Mouse (Mus musculus) heart, postnatal 36 days (tissue): ENCODE measurements around the gene Pomgnt1. TPM values are rescaled to one million over a fixed set of nuclear protein-coding genes. Genes with fewer than 3 reads are reported as not detected.

Experiments used
- DNase-seq, 2 experiments: peaks; one replicate each; pipeline ENCODE4 v3.0.0; 2021 to 2022
- intact Hi-C: fragments of 180-260 bp; cut with DNase I; formaldehyde crosslinking; loops from one replicate; pipeline ENCODE4 v1.15.1; 2025
- total RNA-seq, 2 experiments: library from RNA; stranded (reverse); gene quantifications; 2 replicates each; pipeline ENCODE4 v1.2.3; 2021

The Pomgnt1 gene
- total RNA-seq, 2 experiments from 2014 or later = 63.5 to 66.3 TPM

DNA sequence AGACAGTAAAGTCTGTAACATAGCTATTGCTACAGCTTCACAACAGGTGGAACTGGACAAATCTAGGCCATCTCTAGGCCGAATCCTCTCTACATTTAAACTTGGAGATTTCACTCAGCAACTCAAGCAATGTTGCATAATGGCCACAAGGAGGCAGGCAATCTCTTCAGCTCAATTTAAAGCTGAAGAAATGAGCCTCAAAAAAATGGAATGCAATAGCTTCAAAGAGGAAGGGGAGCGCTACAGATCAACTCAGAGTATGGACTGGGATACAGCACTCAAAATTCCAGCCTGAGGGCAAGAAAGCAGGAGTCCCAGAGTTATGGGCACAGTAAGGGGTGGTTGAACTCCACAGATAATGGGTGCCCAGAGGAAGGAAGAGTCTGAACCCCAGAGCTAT is 11.3 kb downstream of the Pomgnt1 start:
- DNase-seq = no peak
- intact Hi-C loops = no loop called here

DNA sequence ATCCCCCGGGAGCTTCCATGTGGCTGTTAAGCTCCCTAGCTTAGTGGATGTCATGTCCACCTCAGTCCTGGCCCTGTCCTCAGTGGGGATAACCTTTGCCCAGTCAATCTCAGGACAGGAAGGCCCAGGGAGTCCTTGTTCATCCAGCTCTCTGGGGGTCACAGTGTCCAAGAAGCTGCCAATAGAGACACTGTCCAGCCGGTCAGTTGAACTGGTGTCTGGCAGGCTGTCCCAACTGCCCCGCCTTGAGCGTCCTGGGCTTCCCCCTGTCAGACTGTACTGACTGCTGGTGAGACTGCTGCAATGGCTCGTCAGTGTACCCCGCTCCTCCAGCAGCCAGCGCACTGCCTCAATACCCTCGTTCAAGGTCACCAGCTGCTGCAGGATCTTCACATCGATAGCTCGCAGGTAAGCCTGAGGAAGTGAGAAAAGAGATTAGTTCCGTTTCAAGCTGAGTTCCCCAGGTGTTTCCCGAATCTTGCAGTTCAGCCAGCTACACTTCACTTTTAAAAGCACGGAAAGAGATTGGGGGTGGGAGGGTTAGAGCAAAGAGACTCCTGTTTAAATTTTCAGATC is 13.9 kb downstream of the Pomgnt1 start:
- intact Hi-C loops = no loop called here
- DNase-seq = no peak

DNA sequence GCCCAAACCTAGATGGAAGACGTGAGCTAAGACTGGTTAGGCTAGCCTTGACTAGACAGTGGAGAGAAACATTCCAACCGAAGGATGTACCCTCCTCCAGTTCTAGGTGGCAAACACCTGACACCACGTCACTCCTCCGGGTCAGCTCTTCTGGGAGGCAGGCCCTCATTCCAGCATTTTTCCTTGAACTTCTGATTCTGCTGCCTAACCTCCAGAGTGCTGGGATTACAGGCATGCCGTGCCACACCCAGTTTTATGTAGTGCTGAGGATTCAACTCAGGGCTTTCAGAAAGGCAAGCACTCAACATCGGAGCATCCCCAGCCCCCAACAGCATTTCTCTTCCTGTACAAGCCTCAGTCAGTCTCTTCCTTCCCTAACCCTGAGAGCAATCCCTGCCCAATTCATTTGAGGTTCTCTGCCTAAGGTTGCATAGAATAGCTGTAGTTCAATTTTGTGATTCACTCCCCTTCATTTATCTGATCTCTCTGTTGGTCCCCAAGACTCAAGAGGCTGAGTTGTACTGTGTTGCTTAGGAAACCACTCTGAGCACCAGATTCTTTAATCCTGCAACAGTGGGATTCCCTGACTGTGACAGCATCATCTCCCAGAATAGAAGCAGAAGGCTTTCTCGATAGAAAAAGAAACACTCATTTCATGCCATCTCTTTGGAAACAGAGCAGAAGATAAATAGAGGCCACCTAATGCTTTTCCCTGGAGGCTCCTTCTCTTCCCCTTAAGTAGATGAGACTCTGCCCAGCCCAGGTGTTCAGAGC is 17.3 kb downstream of the Pomgnt1 start:
- intact Hi-C loops = no loop called here
- no peak for DNase-seq

DNA sequence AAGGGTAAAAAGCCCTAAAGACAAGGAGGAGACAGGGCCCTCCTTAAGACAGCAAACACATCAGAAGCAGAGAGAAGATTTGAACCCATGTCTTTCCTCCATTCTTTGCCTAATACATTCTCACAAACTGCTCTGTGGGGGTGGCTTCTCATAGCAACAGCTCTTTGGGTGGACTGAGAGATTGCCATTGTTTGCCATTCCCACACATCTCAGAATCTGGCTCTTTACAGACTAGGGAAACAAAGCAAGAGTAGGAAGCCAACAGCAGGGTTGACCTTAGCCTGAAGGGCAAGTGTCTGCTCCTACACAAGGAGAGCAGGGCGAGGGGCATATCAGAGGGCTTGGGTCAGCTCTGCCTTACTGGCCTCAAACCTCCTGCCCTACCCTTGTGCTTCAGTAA is 18.1 kb downstream of the Pomgnt1 start:
- DNase-seq = no peak
- intact Hi-C loops = no loop called here

DNA sequence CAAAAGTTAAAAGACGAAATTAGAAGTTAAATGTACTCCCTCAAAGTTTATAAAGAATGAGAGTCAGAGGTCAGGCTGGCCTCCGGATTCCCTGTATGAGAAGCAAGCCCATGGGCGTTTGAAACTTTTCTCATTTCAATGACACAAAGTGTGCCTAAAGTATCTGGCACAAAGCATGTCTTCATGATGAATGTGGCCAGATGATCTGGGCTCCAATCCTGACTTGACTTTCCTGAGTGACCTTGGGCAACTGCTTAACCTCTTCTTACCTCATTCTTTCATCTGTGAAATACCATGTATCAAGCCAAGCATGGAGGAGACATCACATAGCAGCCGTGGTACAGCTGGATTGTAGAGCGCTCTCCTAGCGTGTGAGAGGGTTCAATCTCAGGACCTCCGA is 18.6 kb downstream of the Pomgnt1 start:
- no peak for DNase-seq
- intact Hi-C loops = no loop called here

DNA sequence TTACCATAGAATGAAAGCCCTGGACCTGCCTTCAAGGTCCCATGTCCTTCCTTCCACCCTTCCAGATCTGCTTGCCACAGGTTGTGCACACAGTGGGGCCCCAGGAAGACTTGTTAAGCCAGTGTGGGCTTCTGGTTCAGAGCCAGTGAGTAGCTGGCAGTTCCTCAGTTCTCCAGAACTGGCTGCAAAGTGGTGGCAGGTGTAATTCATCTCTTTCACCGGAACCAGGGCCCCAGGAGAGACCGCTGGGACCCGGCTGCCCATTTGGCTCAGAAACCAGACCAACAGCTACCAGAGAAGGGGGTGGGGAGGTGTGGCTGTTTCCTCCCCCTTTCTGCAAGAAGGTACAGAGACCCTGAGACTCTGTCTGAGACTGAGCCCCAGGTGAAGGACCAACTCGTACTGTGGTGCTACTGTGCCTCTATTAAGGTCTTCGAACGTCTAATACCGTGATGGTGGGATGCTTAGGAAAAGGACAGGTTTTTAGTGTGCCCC is 19.7 kb downstream of the Pomgnt1 start:
- intact Hi-C loops = no loop called here
- DNase-seq = no peak

DNA sequence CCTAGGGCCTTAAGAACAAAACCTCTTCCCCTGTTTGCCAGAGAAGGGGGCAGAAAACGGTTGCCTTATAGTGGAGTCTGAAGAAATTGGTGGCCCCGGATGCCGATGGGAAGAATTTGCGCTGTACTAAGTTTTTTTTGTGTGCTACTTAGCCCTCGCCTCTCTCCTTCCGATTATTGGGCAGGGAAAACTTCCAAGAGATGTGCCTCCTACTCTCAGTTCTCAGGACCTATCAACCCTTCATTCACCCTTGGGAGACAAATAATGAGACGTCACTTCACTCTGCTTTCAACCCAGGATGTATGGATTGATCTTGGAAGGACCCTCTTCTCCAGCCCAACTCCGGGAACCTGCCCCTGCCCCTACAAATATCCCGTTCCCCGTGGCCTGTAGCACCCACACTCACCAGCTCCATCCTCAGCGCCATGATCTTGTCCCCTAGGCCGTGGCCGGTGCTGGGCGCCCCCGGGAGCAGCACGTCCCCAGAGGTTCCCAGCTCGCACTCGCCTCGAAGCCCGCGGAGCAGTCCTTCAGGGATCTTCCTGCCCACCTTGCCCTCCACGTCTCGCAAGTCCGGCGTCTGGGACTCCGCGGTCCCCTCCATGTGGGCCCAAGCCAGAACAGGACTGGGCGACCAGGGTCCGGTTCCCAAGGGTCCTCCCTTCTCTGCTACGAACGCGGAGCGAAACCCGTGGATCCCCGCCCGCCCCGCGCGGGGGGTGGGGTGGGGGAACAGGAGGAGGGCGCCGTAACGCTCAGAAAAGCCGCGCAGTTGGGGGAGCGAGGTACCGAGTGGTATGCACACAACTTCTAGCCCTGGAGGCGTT is 20.5 kb downstream of the Pomgnt1 start:
- peak; percentile 75 to 79 for DNase-seq
- intact Hi-C loops = no loop called here

DNA sequence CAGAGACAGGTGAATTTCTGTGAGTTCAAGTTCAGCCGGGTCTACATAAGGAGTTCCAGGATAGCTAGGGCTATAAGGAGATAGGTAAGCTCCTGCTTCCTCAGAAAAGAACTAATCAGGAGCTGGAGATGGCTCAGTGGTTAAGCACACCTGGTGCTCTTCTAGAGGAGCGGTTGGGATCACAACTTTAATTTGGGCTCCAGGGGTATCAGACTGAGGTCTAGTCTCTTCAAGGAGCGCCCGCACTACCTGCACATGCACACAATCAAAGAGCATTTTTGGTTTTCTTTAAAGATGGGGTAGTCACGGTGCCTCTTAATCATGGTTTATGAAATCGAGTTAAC is 26.1 kb downstream of the Pomgnt1 start:
- intact Hi-C loops = loop anchor here (2.0 kb wide), 1 partner anchor 75 kb away; the partner anchor contains the start of genes Lrrc41 and Uqcrh
- no peak for DNase-seq

DNA sequence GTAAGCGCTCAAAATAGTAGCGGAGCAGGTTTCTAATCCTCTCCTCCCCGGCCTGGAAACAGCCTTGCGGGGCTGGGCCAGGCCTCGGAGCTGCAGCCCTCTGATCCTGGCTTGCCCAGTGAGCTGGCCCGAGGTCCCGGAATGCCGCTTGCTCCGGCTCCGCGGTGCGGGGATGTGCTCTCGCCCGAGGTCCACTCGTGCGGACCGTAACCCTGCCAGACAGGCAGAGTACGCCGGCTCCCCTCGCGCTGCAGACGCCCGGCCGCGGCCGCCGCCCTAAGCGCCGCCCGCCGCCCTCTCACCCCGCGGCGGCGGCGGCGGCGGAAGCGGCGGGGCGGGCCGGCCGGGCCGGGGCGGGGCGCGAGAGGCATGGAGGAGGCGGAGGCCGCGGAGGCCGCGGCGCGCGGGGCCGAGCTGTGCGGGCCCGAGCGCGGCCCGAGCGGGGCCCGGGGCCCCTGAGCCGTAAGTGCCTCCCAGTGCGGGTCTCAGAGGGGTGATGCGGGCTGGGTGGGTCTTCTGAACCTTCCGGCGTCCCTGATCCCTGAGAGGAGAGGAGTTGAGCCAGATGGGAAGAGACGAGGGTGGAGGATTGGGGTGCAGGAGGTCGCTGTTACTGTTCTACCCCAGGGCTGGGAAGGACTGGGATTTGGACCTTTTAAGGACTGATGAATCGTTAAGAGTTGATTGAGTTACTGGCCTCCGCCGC is 26.7 kb downstream of the Pomgnt1 start:
- intact Hi-C loops = no loop called here
- peak; percentile 75 to 80 for DNase-seq

DNA sequence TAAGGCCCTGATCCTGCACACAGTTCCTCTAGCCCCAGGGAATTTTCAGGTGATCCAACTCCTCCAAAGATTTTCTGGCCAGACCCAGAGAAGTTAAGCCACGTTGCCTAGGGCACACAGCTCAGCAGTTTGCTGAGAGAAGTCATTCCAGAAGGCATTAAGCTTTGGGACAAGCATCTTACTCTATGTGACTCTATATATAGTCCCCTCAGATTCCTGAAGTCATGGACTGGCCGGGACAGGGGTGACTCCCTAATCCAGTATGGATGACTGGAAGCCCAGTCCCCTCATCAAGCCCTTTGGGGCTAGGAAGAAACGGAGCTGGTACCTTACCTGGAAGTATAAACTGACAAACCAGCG is 27.2 kb downstream of the Pomgnt1 start:
- intact Hi-C loops = no loop called here
- DNase-seq = no peak

DNA sequence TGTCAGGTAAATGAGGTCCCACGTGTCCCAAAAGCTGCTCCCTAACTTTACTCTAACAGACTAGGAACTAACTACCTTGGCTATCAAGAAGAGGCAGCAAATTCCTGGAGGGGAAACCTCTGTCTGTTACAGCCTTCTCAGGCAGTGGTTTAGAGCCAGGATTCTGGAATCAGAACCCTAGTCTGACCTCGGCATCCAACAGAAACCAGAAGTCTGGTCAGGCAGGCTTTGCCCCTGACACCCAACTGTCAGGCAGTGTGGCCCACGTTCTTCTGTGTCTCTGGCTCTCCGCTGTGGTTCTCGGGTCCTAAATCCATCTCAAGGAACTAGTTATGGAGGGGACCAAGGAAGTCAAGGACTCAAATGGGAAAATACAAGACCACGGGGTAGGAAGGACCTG is 27.6 kb downstream of the Pomgnt1 start, which contains the start of gene Lurap1:
TSS of gene Lurap1 (minus strand) at position 101 of the 400 bp plus-strand sequence.
- intact Hi-C loops = no loop called here
- DNase-seq = no peak

DNA sequence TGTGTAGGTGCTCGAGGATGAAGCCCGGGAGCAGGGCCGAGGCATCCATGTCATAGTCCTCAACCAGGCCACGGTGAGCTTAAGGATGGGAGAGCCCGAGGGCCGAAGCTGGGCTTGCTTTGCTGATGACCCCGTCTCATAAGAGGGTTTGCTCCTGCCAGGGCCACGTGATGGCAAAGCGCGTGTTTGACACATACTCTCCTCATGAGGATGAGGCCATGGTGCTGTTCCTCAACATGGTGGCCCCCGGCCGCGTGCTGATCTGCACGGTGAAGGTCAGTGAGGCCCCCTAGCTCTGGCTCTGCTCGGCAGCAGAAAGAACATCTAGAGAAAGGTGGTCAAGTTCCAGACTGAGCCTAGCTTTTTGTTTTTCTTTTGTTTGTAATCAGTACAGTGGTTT is 29.1 kb downstream of the Pomgnt1 start:
- intact Hi-C loops = no loop called here
- no peak for DNase-seq

DNA sequence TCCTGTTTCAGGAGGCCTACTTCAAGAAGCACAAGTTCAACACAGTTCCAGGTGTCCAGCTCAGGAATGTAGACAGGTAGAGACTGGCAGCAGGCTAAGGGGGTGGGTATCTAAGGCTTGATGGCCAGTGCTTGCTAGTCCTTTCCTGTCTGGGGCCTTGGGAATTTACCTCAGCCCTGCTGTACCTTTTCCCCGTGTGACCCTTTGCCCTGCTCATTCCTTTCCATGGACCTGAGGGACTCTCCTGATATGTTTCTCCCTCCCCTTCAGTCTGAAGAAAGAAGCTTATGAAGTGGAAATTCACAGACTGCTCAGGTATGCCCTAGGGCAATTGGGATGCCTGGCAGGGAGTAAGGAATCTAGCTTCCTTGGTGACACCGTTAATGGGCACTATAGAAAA is 34.2 kb downstream of the Pomgnt1 start:
- intact Hi-C loops = no loop called here
- DNase-seq = no peak

DNA sequence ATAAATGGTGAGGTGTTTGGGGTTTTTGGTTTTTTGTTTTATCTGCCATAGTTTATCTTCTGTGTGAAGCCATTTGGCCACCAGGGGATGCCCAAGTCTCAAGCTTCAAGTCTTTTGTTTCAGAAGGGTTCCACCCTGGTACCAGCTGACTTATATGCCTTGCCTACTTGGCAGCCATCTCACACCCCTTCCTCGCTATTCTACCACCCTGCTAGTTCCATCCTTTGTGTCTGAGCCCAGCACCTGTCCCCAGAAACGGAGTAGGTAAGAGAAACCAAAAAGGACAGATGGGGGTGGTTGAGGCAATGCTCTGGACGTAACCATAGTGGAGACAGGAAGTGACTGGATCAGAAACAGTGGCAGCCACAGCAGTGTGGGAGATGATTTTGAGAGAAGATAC is 36.3 kb downstream of the Pomgnt1 start:
- DNase-seq = no peak
- intact Hi-C loops = loop anchor here (5.0 to 10.0 kb wide), 2 partner anchors 285 to 397 kb away; partner anchors contain the start of genes Gpbp1l1 and Tmem69

DNA sequence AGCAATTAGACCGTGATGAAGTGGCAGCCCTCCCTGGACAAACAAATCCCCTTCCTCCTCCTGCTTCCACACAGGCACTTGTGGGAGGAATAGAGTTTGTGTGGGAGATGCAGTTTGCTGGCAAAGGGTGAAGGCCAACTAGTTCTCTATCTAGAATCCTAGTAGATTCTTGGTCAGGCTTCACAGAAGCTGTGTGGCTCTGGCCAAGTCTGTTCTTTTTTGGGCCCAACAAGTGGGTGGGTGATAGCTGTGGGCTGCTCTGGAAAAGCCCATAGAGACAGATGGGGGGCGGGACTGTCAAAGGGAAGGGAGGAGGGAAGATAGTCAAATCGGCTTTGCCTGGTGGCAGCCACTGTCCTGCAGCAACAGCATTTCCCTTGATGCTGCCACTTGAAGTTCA is 37.1 kb downstream of the Pomgnt1 start:
- no peak for DNase-seq
- intact Hi-C loops = loop anchor here (5.0 to 10.0 kb wide), 2 partner anchors 284 to 397 kb away; partner anchors contain the start of genes Gpbp1l1 and Tmem69

DNA sequence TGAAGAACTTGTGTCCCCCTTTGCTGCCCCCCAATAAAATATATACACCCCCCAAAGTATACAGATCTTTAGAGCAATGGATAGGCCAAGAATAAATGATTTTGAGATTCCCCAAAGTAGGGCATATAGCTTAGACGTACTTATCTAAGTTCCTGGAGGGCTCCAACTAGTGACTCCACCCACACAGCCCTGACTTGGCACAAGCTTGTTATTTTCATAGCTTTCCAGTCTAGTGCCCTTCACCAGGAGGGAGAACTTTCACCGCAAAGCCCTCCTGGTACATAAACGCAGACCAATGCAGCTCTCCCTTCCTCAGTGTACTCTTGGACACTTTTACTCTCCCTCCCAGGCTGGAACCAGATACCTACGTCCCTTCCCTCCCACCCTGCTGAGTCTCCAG is 38.5 kb downstream of the Pomgnt1 start:
- intact Hi-C loops = loop anchor here (5.0 to 10.0 kb wide), 2 partner anchors 283 to 395 kb away; partner anchors contain the start of genes Gpbp1l1 and Tmem69
- no peak for DNase-seq

DNA sequence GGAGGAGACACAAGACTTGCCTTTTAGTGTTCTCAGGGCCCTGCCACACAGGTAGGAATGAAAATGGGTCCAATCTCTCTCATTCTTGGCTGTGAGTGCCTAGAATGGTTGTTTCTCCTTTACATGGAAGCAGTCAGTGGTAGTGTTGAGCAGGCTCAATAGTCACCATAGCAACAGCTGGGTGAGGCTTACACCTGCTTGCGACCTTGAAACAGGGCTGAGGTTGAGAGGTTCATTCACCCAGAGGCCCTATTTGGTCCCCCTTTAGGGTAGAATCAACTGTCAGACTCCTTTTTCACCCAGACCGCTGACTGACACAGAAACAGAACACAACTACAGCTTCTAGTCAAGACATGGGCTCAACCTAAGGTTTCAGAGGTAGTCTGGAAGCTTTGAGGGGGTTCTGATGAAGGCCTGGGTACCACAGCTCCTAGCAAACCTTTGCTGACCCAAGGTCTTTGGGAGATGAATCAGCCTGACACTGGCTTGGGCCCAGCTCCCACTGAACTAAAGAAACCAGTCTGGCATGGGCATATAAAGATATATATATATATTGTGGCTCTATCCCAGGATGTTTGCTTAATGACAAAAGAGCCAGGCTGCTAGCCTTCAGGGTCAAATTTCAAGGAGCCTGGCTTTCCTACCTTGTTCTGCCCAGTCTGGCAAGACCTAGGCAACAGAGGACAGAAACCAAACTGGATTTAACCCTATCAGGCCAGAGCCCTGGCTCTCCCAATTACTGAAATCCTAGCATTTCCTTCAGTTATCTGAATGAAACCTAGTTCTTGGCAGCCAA is 41.3 kb downstream of the Pomgnt1 start:
- intact Hi-C loops = loop anchor here (5.0 to 10.0 kb wide), 4 partner anchors 172 to 392 kb away; partner anchors contain the start of genes Gpbp1l1, Mast2 and Tmem69

DNA sequence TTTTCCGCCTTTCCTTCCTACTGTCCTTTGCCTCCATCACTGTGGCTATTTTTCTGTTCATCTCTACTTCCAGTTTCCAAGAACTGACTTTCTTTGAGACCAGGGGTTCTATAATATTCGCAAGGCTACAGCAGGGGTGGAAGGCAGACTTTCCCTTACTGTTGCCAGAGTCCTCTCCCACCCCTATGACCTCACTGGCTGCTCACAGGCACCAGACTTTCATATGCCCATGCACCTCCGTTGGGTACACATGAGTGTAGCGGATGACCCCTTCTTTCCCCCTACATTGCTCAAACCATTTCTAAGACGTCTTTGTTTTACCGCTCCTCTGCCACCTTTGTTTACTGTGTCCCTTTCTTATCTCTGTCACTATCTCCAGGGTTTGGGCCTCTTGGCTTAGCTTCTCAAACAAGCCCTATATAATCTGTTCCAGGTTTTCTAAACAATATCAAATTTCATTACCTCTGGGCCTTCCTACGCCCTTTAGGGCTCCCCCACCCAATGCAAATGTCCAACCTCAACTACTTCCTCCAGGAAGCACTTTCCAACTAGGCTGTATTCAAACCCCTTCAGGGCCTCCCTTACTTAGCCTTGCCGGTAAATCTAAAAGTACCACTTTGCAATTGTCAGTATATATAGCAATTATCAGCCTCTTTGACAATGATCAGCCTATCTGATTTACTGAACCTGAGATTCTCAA is 42.2 kb downstream of the Pomgnt1 start:
- intact Hi-C loops = loop anchor here (5.0 to 10.0 kb wide), 3 partner anchors 171 to 296 kb away; partner anchors contain the start of gene Mast2
- DNase-seq = no peak

More for the DNA sequence above, 41.3 kb downstream of the Pomgnt1 start:
- DNase-seq = no peak

DNA sequence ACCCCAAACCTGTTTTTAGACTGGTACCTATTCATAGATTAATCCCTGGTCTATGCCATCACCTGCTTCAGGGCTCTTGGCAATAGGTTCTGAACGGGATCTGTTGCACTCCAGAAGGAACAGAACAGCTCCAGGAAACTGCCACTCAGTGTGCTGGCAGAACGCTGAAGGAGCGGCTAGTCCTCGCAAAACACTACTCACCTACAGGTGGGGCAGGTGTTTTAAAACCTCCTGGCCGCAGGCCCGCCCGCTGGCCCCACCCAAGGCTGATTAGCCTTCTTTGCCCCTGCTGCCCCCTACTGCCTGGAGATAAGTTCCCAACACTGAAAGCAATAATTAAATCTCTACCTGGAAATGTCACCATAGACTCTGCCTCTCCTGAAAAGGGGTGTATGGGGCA is 43.8 kb downstream of the Pomgnt1 start, which contains the start of gene Tspan1:
TSS of gene Tspan1 (minus strand) at position 198 of the 400 bp plus-strand sequence.
- no peak for DNase-seq
- intact Hi-C loops = loop anchor here (5.0 to 10.0 kb wide), 3 partner anchors 170 to 295 kb away; partner anchors contain the start of gene Mast2
